Mouse (Mus musculus) heart, embryonic 10.5 days (tissue): ENCODE measurements around the gene Kif6. TPM values are rescaled to one million over a fixed set of nuclear protein-coding genes. Genes with fewer than 3 reads are reported as not detected.

Source experiments
- DNase-seq: peaks from one replicate; pipeline ENCODE4 v3.0.0-alpha.2; 2017; ENCODE audit warnings: low spot score
- H3K27ac ChIP-seq: fragments of 300-500 bp; sonication (generic); 2 replicates; pipeline ENCODE4 v1.5.1; 2016; ENCODE audit warnings: mild to moderate bottlenecking
- H3K27me3 ChIP-seq: fragments of 300-500 bp; sonication (generic); 2 replicates; pipeline ENCODE4 v1.6.1; 2016; ENCODE audit warnings: mild to moderate bottlenecking; ENCODE audit not compliant: poor library complexity, insufficient read depth, severe bottlenecking
- H3K36me3 ChIP-seq: fragments of 300-500 bp; sonication (generic); 2 replicates; pipeline ENCODE4 v1.6.1; 2016; ENCODE audit warnings: mild to moderate bottlenecking, moderate library complexity
- H3K4me1 ChIP-seq: fragments of 300-500 bp; sonication (generic); 2 replicates; pipeline ENCODE4 v1.6.1; 2016; ENCODE audit warnings: mild to moderate bottlenecking
- H3K4me3 ChIP-seq: fragments of 300-500 bp; sonication (generic); 2 replicates; pipeline ENCODE4 v1.5.1; 2016; ENCODE audit warnings: mild to moderate bottlenecking, moderate library complexity
- H3K9me3 ChIP-seq: fragments of 300-500 bp; sonication (generic); 2 replicates; pipeline ENCODE4 v1.6.1; 2016; ENCODE audit warnings: mild to moderate bottlenecking, moderate library complexity
- WGBS: fragments of 180-500 bp; shearing (Covaris S2); methylation state at CpG from one replicate; pipeline ENCODE4 v1.1.7; 2016; 5-methylcytosine and 5-hydroxymethylcytosine counted together
- polyA plus RNA-seq: library from polyadenylated mRNA; unstranded; fragments of >200 nt; fragmentation: Nextera tagmentation; extraction: Ambion mirVana; gene quantifications from 2 replicates; pipeline ENCODE4 v1.2.1, GENCODE M21; 2016

The Kif6 gene
- polyA plus RNA-seq, 1 experiment from 2014 or later = 2.0 TPM

GRCm38 (mm10) chr17:49855785-49856184, 240.8 kb downstream of the Kif6 start:
- Histone ChIP-seq H3K36me3 (no peaks in the 10 kb centered on the region), H3K4me3 (no peak overlapping the region), H3K27ac (peak overlapping the region; percentile 60; the same call in 1 of the 2 replicates), H3K9me3 (no peaks in the 10 kb centered on the region), H3K27me3 (no peaks in the 10 kb centered on the region), H3K4me1 (peaks cover 26% of the 10 kb centered on the region)
- 22% methylated on average over 4 of the region's 4 CpGs for WGBS
- no peak for DNase-seq

GRCm38 (mm10) chr17:49860057-49860816, 245.3 kb downstream of the Kif6 start:
- Histone ChIP-seq H3K9me3 (no peaks in the 10 kb centered on the region), H3K4me1 (peaks cover 21% of the 10 kb centered on the region), H3K27ac (no peak overlapping the region), H3K36me3 (no peaks in the 10 kb centered on the region), H3K4me3 (no peak overlapping the region), H3K27me3 (no peaks in the 10 kb centered on the region)
- no peak for DNase-seq
- 79% methylated on average over 10 of the region's 10 CpGs for WGBS

- 60% methylated on average over 5 of the region's 5 CpGs for WGBS
- Histone ChIP-seq H3K27me3 (no peaks in the 10 kb centered on the region), H3K9me3 (no peaks in the 10 kb centered on the region), H3K4me1 (peaks cover 24% of the 10 kb centered on the region), H3K4me3 (no peak overlapping the region), H3K36me3 (no peaks in the 10 kb centered on the region), H3K27ac (peak overlapping the region; percentile 52; the same call in 1 of the 2 replicates)
- DNase-seq = no peak
Measured at GRCm38 (mm10) chr17:49863597-49863996, 248.7 kb downstream of the Kif6 start.

GRCm38 (mm10) chr17:49865604-49866003, 250.7 kb downstream of the Kif6 start:
- Histone ChIP-seq H3K4me3 (no peak overlapping the region), H3K27ac (no peak overlapping the region), H3K4me1 (peaks cover 29% of the 10 kb centered on the region), H3K9me3 (no peaks in the 10 kb centered on the region), H3K36me3 (no peaks in the 10 kb centered on the region), H3K27me3 (peaks cover 11% of the 10 kb centered on the region; the same call in 1 of the 2 replicates)
- DNase-seq = no peak
- WGBS = 85% methylated on average over 2 of the region's 2 CpGs

- WGBS = 26% methylated on average over 8 of the region's 8 CpGs
- Histone ChIP-seq H3K27me3 (peaks cover 22% of the 10 kb centered on the region), H3K9me3 (no peaks in the 10 kb centered on the region), H3K4me1 (peaks cover 33% of the 10 kb centered on the region), H3K36me3 (no peaks in the 10 kb centered on the region), H3K27ac (peak overlapping the region; percentile 42; the same call in 1 of the 2 replicates), H3K4me3 (no peak overlapping the region)
- DNase-seq = no peak
Measured at GRCm38 (mm10) chr17:49866653-49867215, 251.8 kb downstream of the Kif6 start.

- no peak overlapping the region for H3K4me3 ChIP-seq
- no peak for DNase-seq
- WGBS = 11% methylated on average over 13 of the region's 13 CpGs
- H3K27me3 ChIP-seq = peaks cover 23% of the 10 kb centered on the region
- no peaks in the 10 kb centered on the region for H3K9me3 ChIP-seq
- no peak overlapping the region for H3K27ac ChIP-seq
- peaks cover 40% of the 10 kb centered on the region for H3K4me1 ChIP-seq
- H3K36me3 ChIP-seq = no peaks in the 10 kb centered on the region
Measured at GRCm38 (mm10) chr17:49867321-49868137, 252.6 kb downstream of the Kif6 start.

- Histone ChIP-seq H3K9me3 (no peaks in the 10 kb centered on the region), H3K4me1 (peaks cover 37% of the 10 kb centered on the region), H3K27me3 (peaks cover 23% of the 10 kb centered on the region), H3K36me3 (no peaks in the 10 kb centered on the region), H3K4me3 (no peak overlapping the region), H3K27ac (no peak overlapping the region)
- no peak for DNase-seq
- WGBS = 69% methylated on average over 9 of the region's 9 CpGs
Measured at GRCm38 (mm10) chr17:49869246-49869645, 254.3 kb downstream of the Kif6 start.

GRCm38 (mm10) chr17:49872305-49872704, 257.4 kb downstream of the Kif6 start:
- peaks cover 42% of the 10 kb centered on the region for H3K27me3 ChIP-seq
- WGBS = 11% methylated on average over 2 of the region's 2 CpGs
- no peak overlapping the region for H3K27ac ChIP-seq
- peaks cover 37% of the 10 kb centered on the region for H3K4me1 ChIP-seq
- H3K36me3 ChIP-seq = no peaks in the 10 kb centered on the region
- no peak for DNase-seq
- H3K9me3 ChIP-seq = no peaks in the 10 kb centered on the region
- no peak overlapping the region for H3K4me3 ChIP-seq

GRCm38 (mm10) chr17:49874746-49875145, 259.8 kb downstream of the Kif6 start:
- Histone ChIP-seq H3K9me3 (no peaks in the 10 kb centered on the region), H3K27me3 (peaks cover 55% of the 10 kb centered on the region), H3K36me3 (no peaks in the 10 kb centered on the region), H3K4me3 (no peak overlapping the region), H3K4me1 (peaks cover 31% of the 10 kb centered on the region), H3K27ac (no peak overlapping the region)
- no peak for DNase-seq
- 72% methylated on average over 5 of the region's 5 CpGs for WGBS

- WGBS = 64% methylated on average over 6 of the region's 6 CpGs
- DNase-seq = no peak
- Histone ChIP-seq H3K4me3 (no peak overlapping the region), H3K27me3 (peaks cover 54% of the 10 kb centered on the region), H3K4me1 (peaks cover 27% of the 10 kb centered on the region), H3K36me3 (no peaks in the 10 kb centered on the region), H3K9me3 (no peaks in the 10 kb centered on the region), H3K27ac (no peak overlapping the region)
Measured at GRCm38 (mm10) chr17:49875401-49875800, 260.5 kb downstream of the Kif6 start.

- Histone ChIP-seq H3K9me3 (no peaks in the 10 kb centered on the region), H3K27me3 (peaks cover 50% of the 10 kb centered on the region), H3K4me1 (peaks cover 27% of the 10 kb centered on the region), H3K4me3 (no peak overlapping the region), H3K36me3 (no peaks in the 10 kb centered on the region), H3K27ac (no peak overlapping the region)
- 50% methylated on average over 15 of the region's 15 CpGs for WGBS
- DNase-seq = no peak
Measured at GRCm38 (mm10) chr17:49875939-49876651, 261.2 kb downstream of the Kif6 start.

GRCm38 (mm10) chr17:49880919-49881744, 266.2 kb downstream of the Kif6 start:
- H3K27me3 ChIP-seq = peaks cover 43% of the 10 kb centered on the region
- H3K4me1 ChIP-seq = peaks cover 14% of the 10 kb centered on the region; the same call in 1 of the 2 replicates
- 55% methylated on average over 5 of the region's 5 CpGs for WGBS
- DNase-seq = no peak
- no peaks in the 10 kb centered on the region for H3K9me3 ChIP-seq
- no peaks in the 10 kb centered on the region for H3K36me3 ChIP-seq
- no peak overlapping the region for H3K4me3 ChIP-seq
- no peak overlapping the region for H3K27ac ChIP-seq
